Mouse (Mus musculus) thymus, postnatal 10 days (tissue): Measurements from ENCODE around the gene Pex11b.
"Not testable (repeated sequence)": the region's sequence is repeated elsewhere in the genome, so short reads cannot be mapped to it uniquely, and the experiment has no call there.

Experiments
- DNase-seq, 2 experiments: peaks; one replicate each; pipeline ENCODE4 v3.0.0; 2021; ENCODE audit warnings: low spot score in 2 of 2

Pex11b gene

GRCm38 (mm10) chr3:96634928-96635879 is at the start of gene Pex11b, which contains the start of gene Gm42957:
TSS of gene Pex11b (plus strand) at chr3:96635376.
TSS of gene Gm42957 (plus strand) at chr3:96635474.
- DNase-seq = peak; percentile 72 to 76

DNA sequence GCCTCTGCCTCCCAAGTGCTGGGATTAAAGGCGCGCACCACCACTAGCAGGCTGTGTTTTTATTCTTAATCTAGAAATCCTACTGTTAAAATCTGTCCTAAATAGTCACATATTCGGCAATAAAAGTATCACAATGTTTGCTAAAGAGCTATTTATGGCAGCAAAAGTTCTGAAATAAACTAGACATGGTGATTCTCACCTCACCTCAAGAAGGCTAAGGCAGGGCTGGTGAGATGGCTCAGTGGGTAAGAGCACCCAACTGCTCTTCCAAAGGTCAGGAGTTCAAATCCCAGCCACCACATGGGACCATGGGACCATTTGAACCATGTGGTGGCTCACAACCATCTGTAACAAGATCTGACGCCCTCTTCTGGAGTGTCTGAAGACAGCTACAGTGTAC is 44.5 kb upstream of the Pex11b start:
- DNase-seq = no peak

DNA sequence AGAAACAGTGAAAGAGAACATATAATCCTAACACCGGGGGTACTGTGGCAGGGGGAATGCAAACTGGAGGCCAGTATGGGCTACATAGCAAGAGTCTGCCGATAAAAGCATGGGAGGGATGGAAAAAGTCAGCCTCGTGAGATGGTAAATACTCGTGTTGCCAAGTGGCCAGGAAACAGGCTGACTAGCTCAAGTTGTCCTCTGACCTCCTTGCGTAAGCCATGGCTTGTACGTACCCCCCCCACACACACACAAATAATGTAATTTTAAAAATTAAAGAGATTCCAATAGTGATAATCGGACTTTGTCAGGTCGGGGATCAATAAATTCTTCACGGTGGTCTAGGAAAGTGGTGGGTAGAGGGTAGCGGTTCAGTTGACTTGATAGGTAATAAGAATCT is 41.8 kb upstream of the Pex11b start:
- no peak for DNase-seq

DNA sequence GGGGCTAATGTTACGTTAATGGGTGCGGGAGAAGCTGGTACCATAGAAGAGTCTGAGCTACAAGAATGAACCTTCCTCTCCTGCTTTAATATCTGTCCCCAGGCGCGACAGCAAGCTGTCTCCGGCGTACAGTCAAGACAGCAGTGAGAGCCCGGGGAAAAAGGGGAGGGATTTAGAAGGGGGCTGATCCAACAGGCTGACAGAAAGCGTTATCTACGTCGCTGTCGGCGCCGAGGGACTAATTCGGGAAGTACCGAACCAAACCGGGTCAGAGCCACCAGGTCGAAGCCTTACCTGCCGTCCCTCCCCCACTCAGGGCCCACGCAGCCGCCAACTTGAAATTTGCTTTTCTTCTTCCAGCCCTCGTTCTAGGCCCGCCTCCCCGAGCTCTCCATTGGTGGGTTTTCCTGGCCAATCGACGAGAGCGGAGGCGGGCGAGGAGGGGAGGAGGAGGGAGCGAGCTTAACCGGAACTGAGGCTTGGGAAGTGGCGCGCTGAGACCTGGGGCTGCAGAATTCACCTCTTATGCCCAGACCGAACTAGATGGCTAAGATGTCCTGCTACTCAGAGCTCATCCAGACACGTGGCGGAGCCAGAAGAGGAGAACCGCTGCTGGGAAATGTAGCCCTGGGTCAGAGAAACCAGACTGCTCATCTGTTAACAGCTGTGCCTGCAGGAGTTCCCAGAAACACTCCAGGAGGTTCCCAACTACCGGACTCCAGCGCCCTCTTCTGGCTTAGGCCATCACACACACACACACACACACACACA is 41.2 kb upstream of the Pex11b start, which contains the start of gene Polr3gl:
Polr3gl (minus strand) TSS at position 392 of the 771 bp plus-strand sequence.
- peak; percentile 91 for DNase-seq

DNA sequence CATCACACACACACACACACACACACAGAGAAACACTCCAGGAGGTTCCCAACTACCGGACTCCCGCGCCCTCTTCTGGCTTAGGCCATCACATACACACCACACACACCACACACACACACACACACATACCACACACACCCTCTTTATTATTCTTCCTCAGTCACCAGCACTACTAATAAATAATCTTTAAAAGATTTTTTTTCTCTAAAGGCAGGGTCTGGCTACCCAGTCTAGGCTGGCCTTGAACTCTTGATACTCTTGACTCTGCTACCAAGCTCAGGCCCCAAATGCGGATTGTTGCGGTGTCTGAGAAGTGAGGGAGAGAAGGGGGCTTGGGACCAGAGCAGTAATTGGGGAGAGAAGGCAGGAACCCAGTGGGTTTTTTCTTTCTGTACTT is 40.3 kb upstream of the Pex11b start:
- DNase-seq = no peak

DNA sequence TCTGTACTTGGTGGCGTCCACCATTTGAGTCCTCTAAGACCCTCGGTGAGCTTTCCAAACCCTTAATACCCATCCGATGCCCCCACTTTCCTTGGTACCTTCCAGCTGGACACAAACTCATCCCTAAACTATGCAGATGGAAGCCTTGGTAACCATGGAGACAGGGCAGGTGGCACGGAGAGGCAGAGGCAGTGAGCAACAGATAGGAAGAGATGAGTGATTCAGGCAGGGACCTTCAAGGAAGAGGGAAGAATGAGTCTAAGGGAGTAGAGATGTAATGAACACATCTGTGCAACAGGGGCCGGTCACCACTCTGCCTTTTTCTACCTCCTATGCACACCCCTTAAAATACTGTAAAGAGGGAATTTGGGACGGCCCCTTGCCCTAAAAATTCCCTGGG is 39.5 kb upstream of the Pex11b start:
- DNase-seq = no peak

DNA sequence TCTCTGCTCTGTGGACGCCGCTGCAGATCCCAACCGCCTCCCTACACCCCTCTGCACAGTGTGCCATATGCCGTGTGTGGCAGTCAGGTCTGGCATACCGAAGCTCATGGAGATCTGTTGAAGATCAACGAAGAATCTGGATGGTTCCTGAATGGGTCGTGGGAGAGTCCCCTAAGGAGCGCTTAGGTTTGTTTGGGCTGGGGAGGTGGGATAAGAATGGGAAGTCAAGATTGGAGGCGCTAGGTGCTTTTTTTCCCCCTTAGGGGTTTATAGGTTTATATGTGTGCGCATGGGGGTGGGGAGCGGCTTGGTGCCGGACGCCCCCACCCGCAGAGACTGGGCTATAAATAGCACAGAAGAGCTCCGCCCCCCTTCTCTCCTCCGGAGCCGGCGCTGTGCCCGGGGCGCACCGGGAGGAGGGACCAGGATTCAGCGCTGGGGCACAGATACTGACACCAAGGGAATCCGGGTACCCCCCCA is 38.9 kb upstream of the Pex11b start, which contains the start of gene Ankrd34a:
Ankrd34a (plus strand) TSS at position 409 of the 480 bp plus-strand sequence.
- no peak for DNase-seq

- no peak for DNase-seq
Measured at GRCm38 (mm10) chr3:96596855-96597254, 38.3 kb upstream of the Pex11b start.

- no peak for DNase-seq
Measured at GRCm38 (mm10) chr3:96597435-96597891, 37.7 kb upstream of the Pex11b start.

GRCm38 (mm10) chr3:96598156-96599068 is 36.8 kb upstream of the Pex11b start:
- DNase-seq = no peak

DNA sequence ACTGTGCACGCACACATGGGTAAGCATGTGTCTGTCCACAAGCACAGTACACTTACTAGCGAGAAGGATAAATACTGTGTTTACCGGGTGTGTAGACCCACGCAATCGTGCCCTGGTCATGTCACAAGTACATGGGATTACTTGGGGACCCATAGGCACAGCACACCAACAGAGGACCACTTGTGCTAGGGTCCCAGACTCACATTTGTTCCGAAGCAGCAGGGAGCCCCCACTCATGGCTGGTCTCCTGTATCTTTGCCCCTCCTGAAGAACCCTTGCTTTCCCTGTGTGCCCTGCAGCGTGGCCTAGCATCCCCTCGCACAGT is 36.1 kb upstream of the Pex11b start:
- no peak for DNase-seq

- no peak for DNase-seq
Measured at GRCm38 (mm10) chr3:96599411-96599810, 35.8 kb upstream of the Pex11b start.

- DNase-seq = peak; percentile 83 to 85
Measured at GRCm38 (mm10) chr3:96600639-96601250, 34.4 kb upstream of the Pex11b start, which contains the start of gene Lix1l. TSS of gene Lix1l (plus strand) at chr3:96601149.

DNA sequence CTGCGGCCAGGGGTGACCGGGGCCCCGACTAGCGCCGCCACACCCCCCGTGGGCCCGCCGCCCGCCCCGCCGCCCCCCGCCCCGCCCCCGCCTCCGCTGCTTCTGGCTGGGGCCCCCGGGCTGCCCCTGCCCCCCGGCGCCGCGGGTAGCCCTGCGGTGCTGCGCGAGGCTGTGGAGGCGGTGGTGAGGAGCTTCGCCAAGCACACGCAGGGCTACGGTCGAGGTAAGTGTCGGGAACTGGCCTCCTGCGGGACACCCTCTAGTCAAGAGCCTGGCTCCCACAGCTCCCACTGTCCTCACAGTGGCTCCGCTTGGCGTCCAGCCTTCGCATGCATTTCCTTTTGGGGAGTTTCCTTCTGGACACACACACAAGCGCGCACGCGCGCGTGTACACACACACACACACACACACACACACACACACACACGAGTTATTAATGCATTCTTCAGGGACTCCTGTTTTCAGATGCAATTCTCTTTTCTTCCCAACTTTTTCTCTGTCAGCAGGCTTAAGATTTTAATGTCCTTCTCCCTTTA is 33.9 kb upstream of the Pex11b start:
- DNase-seq = no peak

DNA sequence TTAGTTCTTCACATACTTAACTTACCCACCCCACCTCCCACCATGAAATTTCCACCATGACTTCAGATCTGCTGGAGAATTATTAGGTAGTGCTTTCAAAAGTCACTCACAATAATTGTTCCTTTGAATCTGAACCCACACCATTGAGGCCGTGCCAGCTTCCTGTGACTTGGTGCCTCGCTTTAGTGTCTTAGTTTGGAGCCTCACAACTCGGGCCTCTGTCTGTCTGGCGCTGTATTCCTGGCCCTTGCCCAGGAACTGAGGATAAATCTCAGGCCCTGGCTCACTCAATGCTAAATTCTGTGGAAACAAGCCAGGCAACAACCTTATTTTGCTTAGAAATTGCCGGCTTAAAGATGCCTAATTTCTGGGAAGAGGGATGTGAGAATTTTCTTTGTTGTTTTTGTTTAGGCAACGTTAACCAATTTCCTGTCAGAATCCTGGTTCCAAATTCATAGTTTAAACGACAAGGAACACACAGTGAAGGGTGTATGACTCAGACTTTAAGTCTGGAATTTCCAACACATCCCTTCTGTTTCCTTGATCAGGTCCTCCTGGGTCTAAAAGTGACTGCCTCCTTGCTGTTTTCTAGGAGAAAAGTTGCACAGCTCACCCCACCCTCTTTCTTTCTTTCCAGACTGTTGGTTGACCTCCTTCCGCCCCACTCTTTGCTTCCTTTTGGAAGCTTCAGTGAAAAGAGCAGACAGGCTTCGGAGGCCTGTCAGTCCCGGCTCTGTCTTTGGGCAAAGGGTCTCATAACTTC is 33.1 kb upstream of the Pex11b start:
- DNase-seq = no peak

DNA sequence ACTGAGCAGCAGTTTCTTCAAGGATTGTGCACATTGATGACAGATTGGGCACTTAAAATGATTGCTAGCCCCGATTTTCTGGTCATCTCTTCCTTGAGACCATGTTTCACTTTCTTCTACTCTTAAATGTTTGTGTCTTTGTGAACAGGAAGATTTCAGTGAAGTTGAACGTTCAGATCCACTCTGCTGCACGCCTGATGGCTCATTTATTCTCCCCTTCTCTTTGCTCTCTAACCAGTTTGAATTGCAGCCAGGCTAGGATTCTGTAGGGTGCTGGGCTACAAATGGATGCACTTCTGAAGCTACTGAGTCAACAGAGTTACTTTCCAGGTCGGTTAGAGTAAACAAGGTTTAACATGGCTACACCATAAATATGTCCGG is 32.5 kb upstream of the Pex11b start:
- no peak for DNase-seq

GRCm38 (mm10) chr3:96603311-96603710 is 31.9 kb upstream of the Pex11b start:
- no peak for DNase-seq

DNA sequence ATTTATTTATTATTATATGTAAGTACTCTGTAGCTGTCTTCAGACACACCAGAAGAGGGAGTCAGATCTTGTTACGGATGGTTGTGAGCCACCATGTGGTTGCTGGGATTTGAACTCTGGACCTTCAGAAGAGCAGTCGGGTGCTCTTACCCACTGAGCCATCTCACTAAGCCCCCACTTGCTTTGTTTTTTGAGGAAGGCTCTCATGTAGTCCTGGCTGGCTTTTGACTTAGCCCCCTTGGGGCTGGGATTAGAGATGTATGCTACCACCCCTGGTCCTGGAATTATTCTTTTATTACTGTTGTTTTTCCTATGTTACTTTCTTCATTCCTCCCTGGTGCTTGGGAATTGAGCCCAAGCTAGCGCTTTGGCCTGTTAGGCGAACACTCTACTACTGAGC is 29.2 kb upstream of the Pex11b start:
- not testable (repeated sequence) for DNase-seq

DNA sequence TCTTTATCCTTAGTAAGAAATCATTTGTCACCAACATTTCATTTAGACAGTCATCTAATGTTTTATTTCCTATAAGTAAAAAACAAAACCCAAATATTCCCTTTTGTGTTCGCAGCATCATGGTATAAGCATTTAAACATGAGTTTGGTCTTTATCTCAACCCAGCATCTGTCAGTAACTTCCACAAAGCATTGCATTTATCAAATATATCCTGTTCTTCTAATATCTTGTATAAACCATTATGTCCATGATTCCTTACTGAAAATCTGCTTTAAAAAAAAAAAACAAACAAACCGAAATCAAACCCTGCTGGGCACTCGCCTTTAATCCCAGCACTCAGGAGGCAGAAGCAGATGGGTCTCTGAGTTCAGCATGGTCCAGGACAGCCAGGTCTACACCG is 28.6 kb upstream of the Pex11b start:
- DNase-seq = no peak

DNA sequence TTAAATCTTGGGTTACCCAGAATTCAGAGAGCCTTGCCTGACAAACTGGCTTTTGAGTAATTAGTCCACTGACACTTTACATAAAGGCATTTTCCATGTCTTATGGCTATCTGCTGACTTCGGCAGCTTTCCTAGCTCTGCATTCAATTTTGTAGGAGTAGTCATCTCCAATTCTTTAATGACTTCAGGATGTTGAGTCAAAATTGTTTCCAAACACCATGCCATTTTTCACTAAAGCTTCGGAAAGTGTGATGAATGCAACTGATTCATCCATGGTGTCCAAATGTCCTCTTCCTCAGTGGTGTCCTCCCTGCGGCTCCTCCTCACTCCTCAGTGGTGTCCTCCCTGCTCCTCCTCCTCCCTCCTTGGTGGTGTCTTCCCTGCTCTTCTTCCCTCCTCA is 17.2 kb upstream of the Pex11b start:
- no peak for DNase-seq
